Mouse (Mus musculus): ENCODE results near the gene Twist1.

The Twist1 gene

GRCm38 (mm10) chr12:33957400-33958240 is at the start of gene Twist1:
Twist1 (plus strand) TSS chr12:33957671.
- DNase-seq (ENCODE audit: low spot score) = peak; percentile 80

GRCm38 (mm10) chr12:33926751-33927150 is 30.7 kb upstream of the Twist1 start:
- DNase-seq (ENCODE audit: low spot score) = peak; percentile 13

GRCm38 (mm10) chr12:33927334-33928098 is 30.0 kb upstream of the Twist1 start:
- no peak for DNase-seq (ENCODE audit: low spot score)

GRCm38 (mm10) chr12:33928331-33929192 is 28.9 kb upstream of the Twist1 start, which contains the start of gene Ferd3l:
Ferd3l (plus strand) TSS chr12:33928425.
- DNase-seq (ENCODE audit: low spot score) = no peak

DNA sequence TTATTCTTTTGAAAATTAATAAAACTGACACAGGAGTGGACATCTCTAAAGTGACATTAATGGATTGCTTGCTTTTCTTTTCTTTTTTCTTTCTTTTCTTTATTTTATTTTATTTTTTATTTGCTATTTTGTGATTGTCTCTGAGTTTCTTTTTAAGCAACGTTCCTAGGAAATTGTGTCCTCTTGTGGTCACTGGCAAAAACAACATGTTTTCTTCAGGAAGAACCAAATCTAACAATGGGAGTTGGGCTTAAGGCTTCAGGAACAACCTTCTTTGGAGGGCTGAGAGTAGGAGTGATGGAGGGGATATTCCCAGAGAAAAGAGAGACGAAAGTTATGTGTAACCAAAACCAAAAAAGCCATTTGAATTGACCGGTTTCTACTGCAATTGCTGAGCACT is 4.6 kb upstream of the Twist1 start:
- peak; percentile 32 for DNase-seq (ENCODE audit: low spot score)

- no peak for DNase-seq (ENCODE audit: low spot score)
Measured at GRCm38 (mm10) chr12:33954931-33955565, 2.4 kb upstream of the Twist1 start.

DNA sequence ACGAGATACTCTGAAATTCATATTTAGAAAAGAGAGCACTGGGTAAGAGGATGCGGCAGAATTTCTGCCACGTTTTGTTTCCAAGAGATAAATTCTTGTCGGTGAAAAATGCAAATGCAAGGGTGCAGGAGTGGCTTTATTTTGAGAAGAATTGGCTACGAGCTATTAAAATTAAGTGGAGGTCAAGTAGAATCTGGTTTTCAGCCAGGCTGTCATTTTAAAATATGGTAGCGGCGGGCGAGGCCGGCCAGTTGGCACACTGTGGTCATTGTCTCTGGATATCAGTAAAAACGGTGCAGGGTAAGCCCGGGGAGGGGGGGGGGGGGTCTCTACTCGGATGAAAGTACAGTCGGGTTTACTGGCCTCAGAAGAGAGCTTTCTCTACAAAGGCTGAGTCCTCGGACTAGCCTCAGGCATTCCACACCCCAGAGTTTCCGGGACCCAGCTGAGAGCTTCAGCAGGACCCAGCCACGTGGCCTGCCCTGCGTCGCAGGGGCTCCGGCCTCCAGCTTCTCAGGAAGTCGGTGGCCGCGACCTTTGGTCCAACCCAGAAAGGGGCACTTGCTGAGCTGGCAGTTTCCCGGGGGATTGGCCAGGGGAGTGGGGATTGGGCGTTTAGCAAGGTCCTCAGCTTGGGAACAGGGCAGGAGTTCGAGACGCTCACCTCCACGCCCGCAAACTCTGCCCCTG is 1.7 kb upstream of the Twist1 start:
- DNase-seq (ENCODE audit: low spot score) = no peak

DNA sequence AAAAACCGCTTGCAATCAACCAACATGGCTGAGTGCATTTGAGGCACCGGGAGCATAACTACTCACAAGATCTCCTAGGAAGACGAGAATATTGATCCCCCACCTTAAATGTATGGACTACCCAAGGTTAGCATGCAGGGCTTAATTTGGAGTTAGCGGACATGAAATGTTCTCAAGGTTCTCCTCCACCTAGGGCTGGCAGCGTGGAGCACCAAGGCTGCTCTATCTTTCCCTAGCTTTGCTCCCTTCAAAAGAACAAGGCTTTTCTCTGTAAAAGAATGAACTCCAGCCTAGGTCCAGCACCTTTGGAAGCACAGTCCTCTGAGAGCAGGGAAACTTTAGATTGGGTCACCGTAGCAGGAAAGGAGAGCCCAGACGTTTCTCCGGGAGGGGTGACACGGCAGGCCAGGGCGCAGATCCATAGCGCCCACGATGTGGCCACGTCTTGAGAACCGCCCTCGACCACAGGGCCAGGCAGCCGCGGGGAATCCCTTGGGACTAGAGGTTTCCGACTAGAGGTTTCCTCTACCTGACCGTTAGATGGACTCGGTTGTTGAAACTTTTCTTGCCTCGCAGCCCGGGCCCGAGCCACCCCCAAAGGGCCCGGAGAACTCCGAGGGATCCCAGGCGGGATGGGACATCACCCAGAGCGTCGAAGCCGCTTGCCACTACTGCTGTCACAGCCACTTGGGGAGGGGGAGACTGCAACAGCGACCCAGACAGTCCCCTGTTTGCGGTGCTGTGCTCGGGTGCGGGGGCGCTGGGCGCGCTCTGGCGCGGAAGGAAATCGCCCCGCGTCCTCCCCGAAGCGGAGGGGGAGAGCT is 683 bp upstream of the Twist1 start:
- peak; percentile 57 for DNase-seq (ENCODE audit: low spot score)

DNA sequence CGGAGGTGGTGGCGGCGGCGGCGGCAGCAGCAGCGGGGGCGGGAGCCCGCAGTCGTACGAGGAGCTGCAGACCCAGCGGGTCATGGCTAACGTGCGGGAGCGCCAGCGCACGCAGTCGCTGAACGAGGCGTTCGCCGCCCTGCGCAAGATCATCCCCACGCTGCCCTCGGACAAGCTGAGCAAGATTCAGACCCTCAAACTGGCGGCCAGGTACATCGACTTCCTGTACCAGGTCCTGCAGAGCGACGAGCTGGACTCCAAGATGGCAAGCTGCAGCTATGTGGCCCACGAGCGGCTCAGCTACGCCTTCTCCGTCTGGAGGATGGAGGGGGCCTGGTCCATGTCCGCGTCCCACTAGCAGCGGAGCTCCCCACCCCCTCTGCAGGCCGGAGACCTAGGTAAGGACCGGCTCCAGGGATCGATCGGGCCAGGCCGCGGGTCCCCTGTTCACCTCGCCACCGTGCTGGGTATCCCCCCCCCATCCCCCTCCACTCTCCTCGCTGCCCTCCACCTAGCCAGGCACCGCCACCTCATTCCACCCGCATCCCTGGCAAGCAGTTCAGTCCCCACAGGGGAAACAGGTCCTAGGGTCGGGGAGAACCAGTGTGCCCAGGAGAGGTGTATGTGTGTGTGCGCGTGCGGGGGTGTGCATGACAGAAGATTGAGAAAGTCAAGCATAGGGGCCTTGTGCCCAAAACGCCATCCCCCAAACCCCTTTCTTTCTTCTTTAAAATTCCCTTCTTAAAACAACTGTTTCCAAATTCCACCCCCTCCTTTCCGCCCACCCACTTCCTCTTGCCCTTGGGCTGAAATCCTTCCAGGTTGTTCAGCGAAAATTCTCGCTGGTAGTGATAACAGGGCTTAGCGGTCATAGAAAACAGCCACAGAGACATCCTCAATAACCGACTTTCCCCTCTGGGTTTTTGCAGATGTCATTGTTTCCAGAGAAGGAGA is 1.0 kb downstream of the Twist1 start:
- peak; percentile 50 for DNase-seq (ENCODE audit: low spot score)

DNA sequence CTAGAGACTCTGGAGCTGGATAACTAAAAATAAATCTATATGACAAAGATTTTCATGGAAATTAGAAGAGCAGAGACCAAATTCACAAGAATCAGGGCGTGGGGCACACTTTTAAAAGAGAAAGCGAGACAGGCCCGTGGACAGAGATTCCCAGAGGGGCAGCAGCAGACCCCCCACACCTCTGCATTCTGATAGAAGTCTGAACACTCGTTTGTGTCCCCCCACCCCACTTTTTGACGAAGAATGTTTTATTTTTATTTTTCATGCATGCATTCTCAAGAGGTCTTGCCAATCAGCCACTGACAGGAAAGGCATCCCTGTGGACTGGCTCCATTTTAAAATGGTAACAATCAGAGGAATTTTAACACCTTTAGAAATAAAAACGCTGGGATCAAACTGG is 1.7 kb downstream of the Twist1 start:
- no peak for DNase-seq (ENCODE audit: low spot score)

GRCm38 (mm10) chr12:33959846-33960245 is 2.4 kb downstream of the Twist1 start:
- DNase-seq (ENCODE audit: low spot score) = peak; percentile 12

GRCm38 (mm10) chr12:33961013-33961412 is 3.5 kb downstream of the Twist1 start:
- DNase-seq (ENCODE audit: low spot score) = no peak

GRCm38 (mm10) chr12:33962118-33962772 is 4.8 kb downstream of the Twist1 start:
- DNase-seq (ENCODE audit: low spot score) = no peak

- no peak for DNase-seq (ENCODE audit: low spot score)
Measured at GRCm38 (mm10) chr12:33962773-33963130, 5.3 kb downstream of the Twist1 start.

DNA sequence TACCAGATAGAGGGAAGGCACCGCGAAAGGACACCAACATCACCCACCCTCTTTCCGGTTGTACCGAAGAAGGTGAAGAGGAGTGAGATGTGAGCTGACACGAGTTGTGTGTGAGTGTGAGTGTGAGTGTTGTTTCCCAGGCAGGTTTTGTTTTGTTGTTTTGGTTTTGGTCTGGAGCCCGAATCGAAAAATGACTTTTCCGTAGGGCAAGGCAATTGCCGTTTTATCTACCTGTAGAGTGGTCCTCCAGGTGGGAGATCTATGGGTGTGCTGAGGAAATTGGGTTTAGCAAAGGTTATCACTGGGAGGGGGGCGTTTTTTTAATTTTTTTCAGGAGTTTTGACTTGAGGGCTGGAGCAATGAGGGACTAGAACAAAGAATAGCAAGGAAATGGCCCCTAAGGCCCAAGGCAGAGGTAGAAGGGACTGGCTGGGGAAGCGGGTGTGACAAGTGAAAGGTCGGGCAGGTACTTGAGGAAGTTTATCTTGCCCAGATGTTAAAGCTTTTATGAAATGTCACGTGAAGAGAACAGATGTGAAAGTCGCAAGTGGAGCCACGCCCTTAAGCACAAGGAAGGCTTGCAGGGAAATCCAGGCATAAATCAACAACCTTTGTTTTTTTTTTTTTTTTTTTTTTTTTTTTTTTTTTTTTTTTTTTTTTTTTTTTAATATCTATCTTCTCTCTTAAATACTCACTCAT is 6.3 kb downstream of the Twist1 start:
- no peak for DNase-seq (ENCODE audit: low spot score)

- DNase-seq (ENCODE audit: low spot score) = no peak
Measured at GRCm38 (mm10) chr12:33964427-33964826, 7.0 kb downstream of the Twist1 start.

GRCm38 (mm10) chr12:33965661-33966360 is 8.3 kb downstream of the Twist1 start:
- DNase-seq (ENCODE audit: low spot score) = no peak
